Comparison of ENCODE assay signal across 1 mouse cellular context in the genomic region with DNA sequence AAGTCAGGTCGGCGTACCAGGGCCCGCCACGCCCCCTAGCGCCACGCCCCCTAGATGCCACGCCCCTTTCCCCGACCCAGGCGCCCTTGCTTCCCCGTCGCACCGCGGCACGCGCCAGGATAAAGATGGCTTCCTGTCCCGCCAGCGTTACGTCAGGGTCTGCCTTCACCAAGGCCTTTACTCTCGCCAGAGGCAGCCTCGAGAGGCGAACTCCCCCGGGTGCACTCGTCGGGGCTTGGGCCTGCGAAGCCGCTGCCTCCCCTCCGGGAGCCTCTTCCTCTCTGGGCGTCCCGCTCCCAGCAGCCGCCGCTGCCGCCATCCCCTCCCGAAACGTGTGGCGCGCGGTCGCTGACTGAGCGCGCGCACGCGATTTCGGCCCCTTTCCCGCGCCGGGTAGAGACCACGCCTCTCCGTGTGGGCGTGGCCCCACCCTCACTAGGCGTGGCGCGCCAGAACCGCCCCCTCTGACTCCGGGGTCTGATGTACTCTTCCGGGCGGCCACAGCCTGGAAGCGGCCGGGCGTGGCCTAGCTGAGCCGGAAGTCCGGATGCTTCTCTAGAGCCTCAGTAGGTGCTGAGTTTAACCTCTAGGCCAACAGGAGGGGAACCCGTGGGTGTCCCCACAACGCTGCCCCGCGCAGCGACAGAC.
TF ChIP-seq lines count a peak whose summit lies in the region.

No protein-coding gene starts in this region.

TF ChIP-seq in CH12.LX, 34 proteins besides CTCF, POLR2A, EP300 and RAD21 (continued from another document):
- peak; percentile 42; the same call in 1 of the 2 replicates for TF ChIP-seq MEF2A (IDR thresholded peaks at IDR 0.05; ENCODE audit: borderline replicate concordance, low read depth, low read length)
- no peak for TF ChIP-seq JUND (conservative IDR thresholded peaks at IDR 0.05; ENCODE audit: low read depth, low read length)
- TF ChIP-seq BHLHE40 (IDR thresholded peaks at IDR 0.05; ENCODE audit: low read depth, low read length) = peak; percentile 90
- TF ChIP-seq NRF1 (IDR thresholded peaks at IDR 0.05; ENCODE audit: low read depth, low read length) = peak; percentile 63
- peak; percentile 86 for TF ChIP-seq MYC (IDR thresholded peaks at IDR 0.05; ENCODE audit: low read depth, low read length)
- peak; percentile 22; the same call in 1 of the 2 replicates for TF ChIP-seq UBTF (IDR thresholded peaks at IDR 0.05; ENCODE audit: low read depth, low read length)
- no peak for TF ChIP-seq SMC3 (IDR thresholded peaks at IDR 0.05; ENCODE audit: low read depth, low read length)
- no peak for TF ChIP-seq MAZ (IDR thresholded peaks at IDR 0.05; ENCODE audit: low read depth, low read length)
- TF ChIP-seq CHD1 (IDR thresholded peaks at IDR 0.05; ENCODE audit: low read depth, low read length) = no peak
- peak; percentile 92 for TF ChIP-seq NELFE (IDR thresholded peaks at IDR 0.05; ENCODE audit: low read depth, low read length)
- TF ChIP-seq ZKSCAN1 (IDR thresholded peaks at IDR 0.05; ENCODE audit: borderline replicate concordance, low read depth, low read length) = no peak
- TF ChIP-seq E2F4 (IDR thresholded peaks at IDR 0.05; ENCODE audit: insufficient replicate concordance, low read depth, low read length) = no peak
- no peak for TF ChIP-seq CHD2 (IDR thresholded peaks at IDR 0.05; ENCODE audit: low read length)
- no peak for TF ChIP-seq JUN (IDR thresholded peaks at IDR 0.05; ENCODE audit: insufficient read depth, low read depth, low read length)
- TF ChIP-seq PAX5 (IDR thresholded peaks at IDR 0.05; ENCODE audit: low read length) = no peak
- peak; percentile 96 for TF ChIP-seq ELF1 (IDR thresholded peaks at IDR 0.05; ENCODE audit: low read depth, low read length)
TF ChIP-seq in CH12.LX: peak in this region for 19.
